Mouse (Mus musculus): ENCODE data around the gene Xylt1. TPM values are rescaled to one million over a fixed set of nuclear protein-coding genes. Genes with fewer than 3 reads are reported as not detected.

The Xylt1 gene
- polyA plus RNA-seq, 1 experiment from 2014 or later, result 0.94 TPM

GRCm38 (mm10) chr7:117503714-117504113 lies 122.9 kb downstream of the Xylt1 start:
- H3K27me3 ChIP-seq (replicated peaks), result no peaks in the 10 kb centered on the region
- 76% methylated on average over 9 of the region's 9 CpGs for WGBS
- H3K4me3 ChIP-seq, result no peak overlapping the region
- peaks cover 4% of the 10 kb centered on the region; the same call in 1 of the 2 replicates for H3K36me3 ChIP-seq
- H3K4me2 ChIP-seq, result no peak overlapping the region
- no peak overlapping the region for H3K27ac ChIP-seq (replicated peaks)
- peaks cover 8% of the 10 kb centered on the region; the same call in 1 of the 2 replicates for H3K9me3 ChIP-seq
- no peak for ATAC-seq (ENCODE audit: extremely low read depth, insufficient number of reproducible peaks, low FRiP score, low TSS enrichment)
- no peak overlapping the region for H3K9ac ChIP-seq
- H3K4me1 ChIP-seq, result peaks cover 12% of the 10 kb centered on the region

GRCm38 (mm10) chr7:117505791-117506190 lies 125.0 kb downstream of the Xylt1 start:
- Histone ChIP-seq H3K36me3 (peaks cover 4% of the 10 kb centered on the region; the same call in 1 of the 2 replicates), H3K4me1 (peaks cover 21% of the 10 kb centered on the region), H3K4me2 (no peak overlapping the region), H3K9me3 (peaks cover 6% of the 10 kb centered on the region; the same call in 1 of the 2 replicates), H3K4me3 (no peak overlapping the region), H3K27ac (replicated peaks) (no peak overlapping the region), H3K9ac (no peak overlapping the region), H3K27me3 (replicated peaks) (no peaks in the 10 kb centered on the region)
- no peak for ATAC-seq (ENCODE audit: extremely low read depth, insufficient number of reproducible peaks, low FRiP score, low TSS enrichment)
- WGBS, result 81% methylated on average over 3 of the region's 3 CpGs

- no peaks in the 10 kb centered on the region for H3K27me3 ChIP-seq (replicated peaks)
- ATAC-seq (ENCODE audit: extremely low read depth, insufficient number of reproducible peaks, low FRiP score, low TSS enrichment), result no peak
- H3K9ac ChIP-seq, result no peak overlapping the region
- H3K4me3 ChIP-seq, result no peak overlapping the region
- H3K27ac ChIP-seq (replicated peaks), result no peak overlapping the region
- no peak overlapping the region for H3K4me2 ChIP-seq
- H3K36me3 ChIP-seq, result no peaks in the 10 kb centered on the region
- WGBS, result 79% methylated on average over 10 of the region's 10 CpGs
- H3K9me3 ChIP-seq, result no peaks in the 10 kb centered on the region
- peaks cover 21% of the 10 kb centered on the region for H3K4me1 ChIP-seq
Observed at GRCm38 (mm10) chr7:117507351-117507750, 126.6 kb downstream of the Xylt1 start.

- Histone ChIP-seq H3K9ac (no peak overlapping the region), H3K27me3 (replicated peaks) (no peaks in the 10 kb centered on the region), H3K4me1 (peaks cover 21% of the 10 kb centered on the region), H3K9me3 (no peaks in the 10 kb centered on the region), H3K36me3 (no peaks in the 10 kb centered on the region), H3K4me3 (no peak overlapping the region), H3K27ac (replicated peaks) (no peak overlapping the region), H3K4me2 (no peak overlapping the region)
- no peak for ATAC-seq (ENCODE audit: extremely low read depth, insufficient number of reproducible peaks, low FRiP score, low TSS enrichment)
- WGBS, result 48% methylated on average over 8 of the region's 8 CpGs
Observed at GRCm38 (mm10) chr7:117508090-117508489, 127.3 kb downstream of the Xylt1 start.

GRCm38 (mm10) chr7:117510113-117510512 lies 129.3 kb downstream of the Xylt1 start:
- Histone ChIP-seq H3K9me3 (no peaks in the 10 kb centered on the region), H3K36me3 (no peaks in the 10 kb centered on the region), H3K27ac (replicated peaks) (no peak overlapping the region), H3K4me3 (no peak overlapping the region), H3K27me3 (replicated peaks) (no peaks in the 10 kb centered on the region), H3K4me2 (no peak overlapping the region), H3K4me1 (peaks cover 21% of the 10 kb centered on the region), H3K9ac (no peak overlapping the region)
- ATAC-seq (ENCODE audit: extremely low read depth, insufficient number of reproducible peaks, low FRiP score, low TSS enrichment), result no peak; the same call in 1 of the 2 replicates
- 77% methylated on average over 2 of the region's 2 CpGs for WGBS

- Histone ChIP-seq H3K4me1 (peaks cover 26% of the 10 kb centered on the region), H3K27me3 (replicated peaks) (no peaks in the 10 kb centered on the region), H3K27ac (replicated peaks) (no peak overlapping the region), H3K9me3 (no peaks in the 10 kb centered on the region), H3K4me2 (no peak overlapping the region), H3K4me3 (no peak overlapping the region), H3K9ac (no peak overlapping the region), H3K36me3 (no peaks in the 10 kb centered on the region)
- ATAC-seq (ENCODE audit: extremely low read depth, insufficient number of reproducible peaks, low FRiP score, low TSS enrichment), result no peak
- 66% methylated on average over 2 of the region's 2 CpGs for WGBS
Observed at GRCm38 (mm10) chr7:117512301-117512700, 131.5 kb downstream of the Xylt1 start.

GRCm38 (mm10) chr7:117515794-117516193 lies 135.0 kb downstream of the Xylt1 start:
- no peak overlapping the region for H3K4me2 ChIP-seq
- ATAC-seq (ENCODE audit: extremely low read depth, insufficient number of reproducible peaks, low FRiP score, low TSS enrichment), result no peak
- WGBS, result 29% methylated on average over 1 of the region's 1 CpGs
- no peak overlapping the region for H3K27ac ChIP-seq (replicated peaks)
- H3K9ac ChIP-seq, result no peak overlapping the region
- H3K4me3 ChIP-seq, result no peak overlapping the region
- H3K36me3 ChIP-seq, result no peaks in the 10 kb centered on the region
- H3K9me3 ChIP-seq, result no peaks in the 10 kb centered on the region
- H3K27me3 ChIP-seq (replicated peaks), result no peaks in the 10 kb centered on the region
- H3K4me1 ChIP-seq, result peaks cover 5% of the 10 kb centered on the region

- Histone ChIP-seq H3K9ac (no peak overlapping the region), H3K36me3 (no peaks in the 10 kb centered on the region), H3K4me1 (peaks cover 12% of the 10 kb centered on the region), H3K4me3 (no peak overlapping the region), H3K27ac (replicated peaks) (no peak overlapping the region), H3K27me3 (replicated peaks) (no peaks in the 10 kb centered on the region), H3K9me3 (peaks cover 3% of the 10 kb centered on the region; the same call in 1 of the 2 replicates), H3K4me2 (no peak overlapping the region)
- ATAC-seq (ENCODE audit: extremely low read depth, insufficient number of reproducible peaks, low FRiP score, low TSS enrichment), result no peak
- WGBS, result 53% methylated on average over 4 of the region's 4 CpGs
Observed at GRCm38 (mm10) chr7:117516896-117517295, 136.1 kb downstream of the Xylt1 start.

- no peak overlapping the region for H3K9ac ChIP-seq
- no peaks in the 10 kb centered on the region for H3K27me3 ChIP-seq (replicated peaks)
- H3K4me1 ChIP-seq, result peaks cover 46% of the 10 kb centered on the region
- no peak overlapping the region for H3K4me3 ChIP-seq
- peak overlapping the region; percentile 61 for H3K27ac ChIP-seq (replicated peaks)
- H3K4me2 ChIP-seq, result no peak overlapping the region
- ATAC-seq (ENCODE audit: extremely low read depth, insufficient number of reproducible peaks, low FRiP score, low TSS enrichment), result no peak
- peaks cover 3% of the 10 kb centered on the region; the same call in 1 of the 2 replicates for H3K9me3 ChIP-seq
- no peaks in the 10 kb centered on the region for H3K36me3 ChIP-seq
Observed at GRCm38 (mm10) chr7:117521369-117521768, 140.6 kb downstream of the Xylt1 start.

GRCm38 (mm10) chr7:117522092-117522635 lies 141.4 kb downstream of the Xylt1 start:
- no peak for ATAC-seq (ENCODE audit: extremely low read depth, insufficient number of reproducible peaks, low FRiP score, low TSS enrichment)
- H3K9ac ChIP-seq, result no peak overlapping the region
- H3K4me2 ChIP-seq, result no peak overlapping the region
- H3K4me3 ChIP-seq, result no peak overlapping the region
- H3K9me3 ChIP-seq, result peaks cover 3% of the 10 kb centered on the region; the same call in 1 of the 2 replicates
- peak overlapping the region; percentile 61 for H3K27ac ChIP-seq (replicated peaks)
- no peaks in the 10 kb centered on the region for H3K27me3 ChIP-seq (replicated peaks)
- 27% methylated on average over 4 of the region's 4 CpGs for WGBS
- peaks cover 42% of the 10 kb centered on the region for H3K4me1 ChIP-seq
- no peaks in the 10 kb centered on the region for H3K36me3 ChIP-seq

GRCm38 (mm10) chr7:117524430-117525214 lies 143.8 kb downstream of the Xylt1 start:
- Histone ChIP-seq H3K27ac (replicated peaks) (no peak overlapping the region; the same call in 1 of the 2 replicates), H3K9me3 (peaks cover 3% of the 10 kb centered on the region; the same call in 1 of the 2 replicates), H3K4me2 (no peak overlapping the region), H3K4me1 (peaks cover 53% of the 10 kb centered on the region), H3K27me3 (replicated peaks) (no peaks in the 10 kb centered on the region), H3K36me3 (no peaks in the 10 kb centered on the region), H3K4me3 (no peak overlapping the region), H3K9ac (no peak overlapping the region)
- WGBS, result 51% methylated on average over 7 of the region's 7 CpGs
- no peak for ATAC-seq (ENCODE audit: extremely low read depth, insufficient number of reproducible peaks, low FRiP score, low TSS enrichment)

All from heart, embryonic 13.5 days (tissue).